Mouse (Mus musculus): ENCODE data around the gene Tst. TPM values are rescaled to one million over a fixed set of nuclear protein-coding genes. Genes with fewer than 3 reads are reported as not detected.

Tst gene
- polyA plus RNA-seq, 2 experiments, result 90.5 to 168 TPM

GRCm38 (mm10) chr15:78413083-78413718 lies 7.5 kb upstream of the Tst start:
- WGBS (ENCODE audit: insufficient replicate concordance), result 24% methylated on average over 14 of the region's 14 CpGs
- no peaks in the 10 kb centered on the region for H3K9me3 ChIP-seq (ENCODE audit: control insufficient read depth, low read length)
- H3K9ac ChIP-seq (replicated peaks), result peak overlapping the region; percentile 80
- peak overlapping the region; percentile 69 for H3K4me2 ChIP-seq (ENCODE audit: low read depth)
- H3K27me3 ChIP-seq (ENCODE audit: control insufficient read depth, insufficient read depth, low read length), result peaks cover 6% of the 10 kb centered on the region
- H3K36me3 ChIP-seq (replicated peaks; ENCODE audit: control insufficient read depth, insufficient read depth, low read depth), result peaks cover 15% of the 10 kb centered on the region
- DNase-seq (ENCODE audit: low read depth in 3 of 3, low spot score in 3 of 3), result peak; percentile 89 to 91 (median 90)
- H3K27ac ChIP-seq, result peak overlapping the region; percentile 97
- peak; percentile 95 for ATAC-seq (ENCODE audit: insufficient read depth)
- H3K4me1 ChIP-seq (replicated peaks; ENCODE audit: control insufficient read depth in 2 of 2, insufficient read depth in 2 of 2, low read length in 1 of 2), result peaks cover 63 to 68% of the 10 kb centered on the region in 2 experiments
- TF ChIP-seq CTCF (IDR thresholded peaks at IDR 0.05; ENCODE audit: low read depth), result no peak
- TF ChIP-seq EP300 (IDR thresholded peaks at IDR 0.05; ENCODE audit: low read depth), result peak; percentile 92
- peak overlapping the region; percentile 25 to 44; a peak in 3 of 4 replicates for H3K4me3 ChIP-seq (ENCODE audit: insufficient read depth in 1 of 2, low read depth in 2 of 2, low read length in 2 of 2)

DNA sequence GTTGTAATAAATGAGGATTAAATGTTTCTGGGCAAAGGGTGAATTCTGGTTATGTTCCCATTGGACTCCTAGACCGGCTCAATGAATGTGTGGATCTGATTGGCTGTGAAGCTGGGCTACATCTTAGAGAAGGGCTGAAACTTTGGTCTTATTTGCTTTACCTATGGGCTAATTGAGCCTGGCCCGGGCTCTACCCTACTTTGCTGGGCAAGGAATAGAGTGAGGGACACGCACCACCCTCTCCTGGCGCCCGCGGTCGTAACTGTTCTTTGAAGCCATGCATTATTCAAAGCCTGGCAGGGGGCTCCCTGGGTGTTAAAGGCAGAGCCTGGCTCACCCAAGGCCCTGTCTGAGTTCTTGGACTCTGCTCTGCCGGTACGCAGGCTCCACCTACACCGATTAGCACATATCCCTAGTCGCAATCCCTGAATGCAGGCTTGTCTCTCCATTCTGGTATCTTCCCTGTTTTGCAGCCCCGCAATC lies 3.9 kb upstream of the Tst start:
- peak overlapping the region; percentile 92 for H3K4me2 ChIP-seq (ENCODE audit: low read depth)
- DNase-seq (ENCODE audit: low read depth in 3 of 3, low spot score in 3 of 3) (no peak), ATAC-seq (ENCODE audit: insufficient read depth) (no peak)
- H3K9me3 ChIP-seq (ENCODE audit: control insufficient read depth, low read length), result no peaks in the 10 kb centered on the region
- H3K27ac ChIP-seq, result peak overlapping the region; percentile 8
- peak overlapping the region; percentile 43 for H3K9ac ChIP-seq (replicated peaks)
- TF ChIP-seq CTCF (IDR thresholded peaks at IDR 0.05; ENCODE audit: low read depth), result no peak
- TF ChIP-seq EP300 (IDR thresholded peaks at IDR 0.05; ENCODE audit: low read depth), result no peak
- peak overlapping the region; percentile 29 to 39; a peak in 3 of 4 replicates for H3K4me3 ChIP-seq (ENCODE audit: insufficient read depth in 1 of 2, low read depth in 2 of 2, low read length in 2 of 2)
- H3K4me1 ChIP-seq (replicated peaks; ENCODE audit: control insufficient read depth in 2 of 2, insufficient read depth in 2 of 2, low read length in 1 of 2), result peaks cover 74 to 78% of the 10 kb centered on the region in 2 experiments
- H3K36me3 ChIP-seq (replicated peaks; ENCODE audit: control insufficient read depth, insufficient read depth, low read depth), result peaks cover 13% of the 10 kb centered on the region
- WGBS (ENCODE audit: insufficient replicate concordance), result 31% methylated on average over 12 of the region's 12 CpGs
- H3K27me3 ChIP-seq (ENCODE audit: control insufficient read depth, insufficient read depth, low read length), result peaks cover 6% of the 10 kb centered on the region

GRCm38 (mm10) chr15:78406293-78406934 lies 707 bp upstream of the Tst start, which contains the start of gene Mpst:
TSS of gene Mpst (plus strand) at chr15:78406416.
- WGBS (ENCODE audit: insufficient replicate concordance), result under 1% methylated on average over 40 of the region's 40 CpGs
- ATAC-seq (ENCODE audit: insufficient read depth), result peak; percentile 87
- TF ChIP-seq CTCF (IDR thresholded peaks at IDR 0.05; ENCODE audit: low read depth) (peak; percentile 20; the same call in 1 of the 2 replicates), EP300 (IDR thresholded peaks at IDR 0.05; ENCODE audit: low read depth) (peak; percentile 55; the same call in 1 of the 2 replicates)

DNA sequence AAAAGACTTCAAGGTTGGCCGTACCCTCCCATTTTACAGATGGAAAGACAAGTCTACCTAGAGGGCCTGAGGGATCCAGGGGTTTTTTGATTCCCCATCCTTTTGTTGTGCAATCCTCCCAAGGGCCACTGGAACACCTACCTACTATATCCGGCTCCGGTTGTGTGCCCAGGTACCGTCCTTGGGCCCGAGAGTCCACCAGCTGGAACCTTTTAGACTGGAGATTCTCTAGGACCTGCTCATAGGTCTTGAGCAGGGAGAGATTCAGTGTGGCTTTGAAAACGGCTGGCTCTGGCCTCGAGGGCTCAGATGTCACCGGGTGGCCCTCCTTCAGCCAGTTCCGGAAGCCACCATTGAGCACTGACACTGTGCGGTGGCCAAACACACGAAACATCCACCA lies 609 bp downstream of the Tst start:
- ATAC-seq (ENCODE audit: insufficient read depth) (no peak), DNase-seq (ENCODE audit: low read depth in 3 of 3, low spot score in 3 of 3) (no peak)
- peaks cover 2% of the 10 kb centered on the region for H3K27me3 ChIP-seq (ENCODE audit: control insufficient read depth, insufficient read depth, low read length)
- H3K9me3 ChIP-seq (ENCODE audit: control insufficient read depth, low read length), result no peaks in the 10 kb centered on the region
- peak overlapping the region; percentile 89 to 95 for H3K4me3 ChIP-seq (ENCODE audit: insufficient read depth in 1 of 2, low read depth in 2 of 2, low read length in 2 of 2)
- peak overlapping the region; percentile 92 for H3K4me2 ChIP-seq (ENCODE audit: low read depth)
- peaks cover 41 to 63% of the 10 kb centered on the region in 2 experiments for H3K4me1 ChIP-seq (replicated peaks; ENCODE audit: control insufficient read depth in 2 of 2, insufficient read depth in 2 of 2, low read length in 1 of 2)
- no peaks in the 10 kb centered on the region for H3K36me3 ChIP-seq (replicated peaks; ENCODE audit: control insufficient read depth, insufficient read depth, low read depth)
- no peak for TF ChIP-seq EP300 (IDR thresholded peaks at IDR 0.05; ENCODE audit: low read depth)
- no peak for TF ChIP-seq CTCF (IDR thresholded peaks at IDR 0.05; ENCODE audit: low read depth)
- 50% methylated on average over 11 of the region's 11 CpGs for WGBS (ENCODE audit: insufficient replicate concordance)
- peak overlapping the region; percentile 93 for H3K9ac ChIP-seq (replicated peaks)
- peak overlapping the region; percentile 98 for H3K27ac ChIP-seq

More at GRCm38 (mm10) chr15:78406293-78406934, 707 bp upstream of the Tst start, which contains the start of gene Mpst:
- peaks cover 6% of the 10 kb centered on the region for H3K27me3 ChIP-seq (ENCODE audit: control insufficient read depth, insufficient read depth, low read length)
- peaks cover 5% of the 10 kb centered on the region; the same call in 1 of the 2 replicates for H3K36me3 ChIP-seq (replicated peaks; ENCODE audit: control insufficient read depth, insufficient read depth, low read depth)
- H3K4me3 ChIP-seq (ENCODE audit: insufficient read depth in 1 of 2, low read depth in 2 of 2, low read length in 2 of 2), result peak within 1 kb of the TSS; percentile 89 to 95
- H3K4me1 ChIP-seq (replicated peaks; ENCODE audit: control insufficient read depth in 2 of 2, insufficient read depth in 2 of 2, low read length in 1 of 2), result peaks cover 52 to 69% of the 10 kb centered on the region in 2 experiments
- peak; percentile 81 to 83 (median 83) for DNase-seq (ENCODE audit: low read depth in 3 of 3, low spot score in 3 of 3)
- no peaks in the 10 kb centered on the region for H3K9me3 ChIP-seq (ENCODE audit: control insufficient read depth, low read length)
- peak within 1 kb of the TSS; percentile 92 for H3K4me2 ChIP-seq (ENCODE audit: low read depth)
- H3K9ac ChIP-seq (replicated peaks), result peak within 1 kb of the TSS; percentile 93
- peak within 1 kb of the TSS; percentile 98 for H3K27ac ChIP-seq

DNA sequence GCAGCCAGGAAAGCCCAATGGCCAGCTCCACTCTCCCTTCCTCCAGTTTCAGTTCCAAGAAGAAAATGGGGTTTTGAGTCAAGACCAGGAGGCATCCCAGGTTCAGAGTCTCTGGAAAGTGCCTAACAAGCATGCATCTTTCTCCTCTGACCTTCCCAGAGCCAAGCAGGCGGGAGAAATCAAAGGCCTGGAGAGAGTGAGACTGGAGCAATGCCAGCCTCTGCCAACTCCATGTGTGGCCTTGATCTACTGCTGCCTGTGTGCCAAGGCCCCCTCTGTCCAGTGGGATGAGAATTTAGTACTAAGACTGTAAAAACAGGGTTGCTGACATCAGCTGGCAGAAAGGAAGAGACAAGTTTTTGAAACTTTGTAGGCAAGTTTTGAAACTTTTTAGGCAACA lies 1.8 kb downstream of the Tst start:
- TF ChIP-seq CTCF (IDR thresholded peaks at IDR 0.05; ENCODE audit: low read depth), result no peak
- TF ChIP-seq EP300 (IDR thresholded peaks at IDR 0.05; ENCODE audit: low read depth), result no peak
- Histone ChIP-seq H3K4me1 (replicated peaks; ENCODE audit: control insufficient read depth in 2 of 2, insufficient read depth in 2 of 2, low read length in 1 of 2) (peaks cover 29 to 51% of the 10 kb centered on the region in 2 experiments), H3K4me3 (ENCODE audit: insufficient read depth in 1 of 2, low read depth in 2 of 2, low read length in 2 of 2) (peak overlapping the region; percentile 22 to 37), H3K36me3 (replicated peaks; ENCODE audit: control insufficient read depth, insufficient read depth, low read depth) (no peaks in the 10 kb centered on the region), H3K27ac (peak overlapping the region; percentile 55), H3K9me3 (ENCODE audit: control insufficient read depth, low read length) (no peaks in the 10 kb centered on the region), H3K27me3 (ENCODE audit: control insufficient read depth, insufficient read depth, low read length) (no peaks in the 10 kb centered on the region), H3K9ac (replicated peaks) (peak overlapping the region; percentile 93), H3K4me2 (ENCODE audit: low read depth) (peak overlapping the region; percentile 92)
- WGBS (ENCODE audit: insufficient replicate concordance), result 75% methylated on average over 1 of the region's 1 CpGs
- no peak for ATAC-seq (ENCODE audit: insufficient read depth)
- DNase-seq (ENCODE audit: low read depth in 3 of 3, low spot score in 3 of 3), result no peak
